Mouse (Mus musculus) E14TG2a.4 (cell line): ENCODE data around the gene Arid4b.

Source experiments
- CTCF ChIP-seq: conservative IDR thresholded peaks from 2 replicates; pipeline ENCODE4 v1.5.1; 2014; ENCODE audit warnings: low read length
- POU5F1 ChIP-seq: IDR thresholded peaks from 2 replicates; pipeline ENCODE4 v1.6.1; 2014; ENCODE audit warnings: low read length, borderline replicate concordance

DNA sequence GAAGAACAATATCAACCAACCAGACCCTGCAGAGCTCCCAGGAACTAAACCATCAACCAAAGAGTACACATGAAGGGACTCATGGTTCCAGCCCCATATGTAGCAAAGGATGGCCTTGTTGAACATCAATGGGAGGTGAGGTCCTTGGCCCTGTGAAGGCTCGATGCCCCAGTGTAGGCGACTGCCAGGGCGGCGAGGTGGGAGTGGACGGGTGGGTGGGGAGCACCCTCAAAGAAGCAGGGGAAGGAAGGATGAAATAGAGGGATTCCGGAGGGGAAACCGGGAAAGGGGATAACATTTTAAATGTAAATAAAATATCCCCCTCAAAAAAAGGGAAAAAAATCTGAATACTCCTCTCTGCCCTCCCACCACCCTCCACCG is 24.1 kb upstream of the Arid4b start:
- TF ChIP-seq CTCF (no peak), POU5F1 (no peak)
